Mouse (Mus musculus): ENCODE results near the gene Efna1.

DNA sequence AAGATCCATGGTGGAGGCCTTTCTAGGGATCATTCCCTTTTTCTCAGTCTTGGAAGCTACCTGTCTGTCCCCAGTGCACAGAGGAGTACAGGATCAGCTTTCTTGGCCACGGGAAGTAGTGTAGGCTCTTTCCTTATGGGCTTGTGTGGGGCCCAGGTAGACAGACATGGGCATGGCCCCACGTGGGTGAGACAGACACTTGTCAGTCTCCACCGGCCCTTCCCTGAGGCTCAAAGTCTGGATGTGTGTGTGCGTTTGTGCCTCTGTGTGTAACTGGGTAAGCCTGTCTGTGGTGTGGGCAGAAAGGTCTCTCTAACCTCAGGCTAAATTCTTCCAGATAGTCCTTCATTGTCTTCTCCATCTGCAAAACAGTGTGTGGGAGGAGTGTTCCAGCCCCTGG lies 24.2 kb upstream of the Efna1 start:
- no peak for TF ChIP-seq CTCF (conservative IDR thresholded peaks at IDR 0.05; ENCODE audit: low read length)
- no peak for TF ChIP-seq POU5F1 (IDR thresholded peaks at IDR 0.05; ENCODE audit: borderline replicate concordance, low read length)
- no peak for TF ChIP-seq NANOG (IDR thresholded peaks at IDR 0.05; ENCODE audit: borderline replicate concordance, low read length)
